18 mouse cellular contexts compared by ENCODE assay signal in genomic region chr10:27675579-27675978, GRCm38 (mm10). TPM values are rescaled to one million over a fixed set of nuclear protein-coding genes. Genes with fewer than 3 reads are reported as not detected.
DNase-seq lines count a peak whose midpoint lies in the region; ATAC-seq and TF ChIP-seq lines count a peak whose summit lies in the region.
"Had no signal": no experiment of that assay in that cellular context is flagged by ENCODE, and none has a peak within 500 bp of the region (broad histone marks: within the 10 kb centered on the region; RNA-seq: fewer than 3 reads in every experiment).

No protein-coding gene starts in this region.

- no peak overlapping the region for H3K4me3 ChIP-seq in heart, adult 2 months
- no peak overlapping the region for H3K4me3 ChIP-seq in heart, embryonic 12.5 days
- no peak overlapping the region for H3K4me3 ChIP-seq in left cerebral cortex, adult 2 months
- H3K4me3 ChIP-seq: erythroblast, embryonic 14.5 days; hindbrain, embryonic 10.5 days; intestine, embryonic 15.5 days; limb, embryonic 15.5 days; midbrain, embryonic 13.5 days had no signal

- H3K4me1 ChIP-seq in heart, adult 2 months (ENCODE audit: control insufficient read depth, insufficient read depth, low read length): no peaks in the 10 kb centered on the region
- H3K4me1 ChIP-seq in heart, embryonic 12.5 days (replicated peaks): no peaks in the 10 kb centered on the region
- H3K4me1 ChIP-seq: hindbrain, embryonic 10.5 days; intestine, embryonic 15.5 days; limb, embryonic 15.5 days; midbrain, embryonic 13.5 days had no signal

- H3K79me2 ChIP-seq in heart, adult 2 months (replicated peaks; ENCODE audit: control insufficient read depth, insufficient read depth, low read length): no peaks in the 10 kb centered on the region

- 58% methylated on average over 1 of the region's 1 CpGs for WGBS in heart, adult 2 months
- 70% methylated on average over 1 of the region's 1 CpGs for WGBS in heart, embryonic 12.5 days

- no peaks in the 10 kb centered on the region for H3K9me3 ChIP-seq in heart, embryonic 12.5 days (replicated peaks)
- H3K9me3 ChIP-seq: hindbrain, embryonic 10.5 days; intestine, embryonic 15.5 days; limb, embryonic 15.5 days; midbrain, embryonic 13.5 days had no signal

- no peak overlapping the region for H3K4me2 ChIP-seq in heart, embryonic 12.5 days
- H3K4me2 ChIP-seq: intestine, embryonic 15.5 days; limb, embryonic 15.5 days; midbrain, embryonic 13.5 days had no signal

- no peak for TF ChIP-seq EP300 in heart, adult 2 months (IDR thresholded peaks at IDR 0.05; ENCODE audit: insufficient read depth, low read depth, low read length)

- ATAC-seq in heart, embryonic 12.5 days (ENCODE audit: insufficient number of reproducible peaks, low FRiP score): no peak
- ATAC-seq: intestine, embryonic 15.5 days; midbrain, embryonic 13.5 days had no signal

- intact Hi-C loops in heart, adult 2 months (cut with DNase I): loop anchor here (10.0 kb wide), 1 partner anchor 541 kb away; no protein-coding TSS in a partner anchor
- intact Hi-C loops in left cerebral cortex, adult 2 months (cut with DNase I): no loop called here

- H3K9ac ChIP-seq in heart, adult 2 months (ENCODE audit: low read depth, low read length): no peak overlapping the region
- H3K9ac ChIP-seq in heart, embryonic 12.5 days: no peak overlapping the region
- H3K9ac ChIP-seq: intestine, embryonic 15.5 days; limb, embryonic 15.5 days; midbrain, embryonic 13.5 days had no signal

- peak; percentile 72 for TF ChIP-seq CTCF in heart, adult 2 months (IDR thresholded peaks at IDR 0.05)
- peak; percentile 56 for TF ChIP-seq CTCF in left cerebral cortex, adult 2 months (IDR thresholded peaks at IDR 0.05)

- H3K27ac ChIP-seq in heart, adult 2 months: no peak overlapping the region
- H3K27ac ChIP-seq in heart, embryonic 12.5 days (ENCODE audit: poor library complexity, severe bottlenecking): no peak overlapping the region
- no peak overlapping the region for H3K27ac ChIP-seq in left cerebral cortex, adult 2 months
- H3K27ac ChIP-seq: hindbrain, embryonic 10.5 days; intestine, embryonic 15.5 days; limb, embryonic 15.5 days; midbrain, embryonic 13.5 days had no signal

- H3K36me3 ChIP-seq in heart, adult 2 months (ENCODE audit: control insufficient read depth, insufficient read depth, low read length): no peaks in the 10 kb centered on the region
- H3K36me3 ChIP-seq in heart, embryonic 12.5 days: no peaks in the 10 kb centered on the region
- H3K36me3 ChIP-seq: hindbrain, embryonic 10.5 days; intestine, embryonic 15.5 days; limb, embryonic 15.5 days; midbrain, embryonic 13.5 days had no signal

- DNase-seq in heart, adult 2 months: no peak
- DNase-seq in left cerebral cortex, adult 2 months (ENCODE audit: extremely low spot score in 1 of 2, low spot score in 2 of 2): no peak
- DNase-seq in left cerebral cortex, adult 8-10 months (ENCODE audit: low spot score in 2 of 2): no peak
- DNase-seq in 416B (ENCODE audit: low read depth): peak; percentile 11
- peak; percentile 62 for DNase-seq in NIH3T3 (ENCODE audit: low read depth)
- no peak for DNase-seq in thymus, postnatal 10 days (ENCODE audit: low spot score in 2 of 2)
- DNase-seq in testis, postnatal 10 days (ENCODE audit: low spot score): no peak
- DNase-seq: adrenal gland, postnatal 14 days; lung, postnatal 4 days; thymus, postnatal 4 days had no signal

- TF ChIP-seq POLR2A in heart, adult 2 months (IDR thresholded peaks at IDR 0.05; ENCODE audit: insufficient read depth, low read depth, low read length): no peak

- H3K27me3 ChIP-seq in heart, adult 2 months (ENCODE audit: control insufficient read depth, insufficient read depth, low read length): no peaks in the 10 kb centered on the region
- no peaks in the 10 kb centered on the region for H3K27me3 ChIP-seq in heart, embryonic 12.5 days (replicated peaks)
- H3K27me3 ChIP-seq: CH12.LX; intestine, embryonic 15.5 days; limb, embryonic 15.5 days; midbrain, embryonic 13.5 days had no signal

RNA-seq across cellular contexts. Expression of gene Lama2, which starts 56.0 kb away (rescaled TPM):
- total RNA-seq in heart, adult 2 months (2021): 100 to 1,000 TPM in 1 of 2 experiments, 10 to 100 TPM in 1; 88.2 to 105 TPM
- 32.8 and 61.3 TPM in 2 replicates for polyA plus RNA-seq in heart, adult 2 months (2012; rRNA removed)
- 14.1 and 18.9 TPM in 2 replicates for polyA plus RNA-seq in heart, embryonic 12.5 days (2016; fragmentation: Nextera tagmentation; extraction: Ambion mirVana)
- 10 to 100 TPM in 1 of 2 experiments, 1 to 10 TPM in 1; 7.2 to 11.6 TPM for total RNA-seq in left cerebral cortex, adult 2 months (2021)
- total RNA-seq in left cerebral cortex, adult 8-10 months (2022): 10 to 100 TPM in 2 of 4 experiments, 1 to 10 TPM in 2; 5.9 to 12.8 (median 10.7) TPM
- total RNA-seq: CH12.LX; common myeloid progenitor, adult 5-6 weeks had no signal
- polyA plus RNA-seq: erythroblast, embryonic 14.5 days had no signal

Comparison
In these comparisons a context has a peak if more than half of its experiments do, and no peak if none do; other contexts are left out.
1. DNase-seq: peak in 416B (single experiment) and NIH3T3 (single experiment); none in heart, adult 2 months (0 of 2), left cerebral cortex, adult 2 months (0 of 2), left cerebral cortex, adult 8-10 months (0 of 2), thymus, postnatal 10 days (0 of 2) and testis, postnatal 10 days (single experiment).
2. RNA of gene Lama2, which starts 56.0 kb away (total RNA-seq): 88.2 to 105 TPM in heart, adult 2 months; 5.9 to 12.8 TPM in left cerebral cortex, adult 8-10 months and 7.2 to 11.6 TPM in left cerebral cortex, adult 2 months; every median in the first group is over 4 times any median in the second.